In genomic region chr11:96332105-96332504, GRCm38 (mm10) we compare ENCODE assay signal across 14 mouse cellular contexts. TPM values are rescaled to one million over a fixed set of nuclear protein-coding genes. Genes with fewer than 3 reads are reported as not detected.
A peak's percentile ranks its signal among the peaks of the same experiment; 100 is the strongest.
DNase-seq lines count a peak whose midpoint lies in the region; ATAC-seq lines count a peak whose summit lies in the region.
"Had no signal": no experiment of that assay in that cellular context is flagged by ENCODE, and none has a peak within 500 bp of the region (broad histone marks: within the 10 kb centered on the region; RNA-seq: fewer than 3 reads in every experiment).

No protein-coding gene starts in this region.

- no peak for ATAC-seq in kidney, embryonic 14.5 days (ENCODE audit: low FRiP score, low TSS enrichment)
- ATAC-seq in hindbrain, embryonic 14.5 days (ENCODE audit: low FRiP score), result no peak
- no peak for ATAC-seq in neural tube, embryonic 12.5 days (ENCODE audit: low FRiP score, low read depth)
- no peak for ATAC-seq in frontal cortex, adult (ENCODE audit: low TSS enrichment)

- H3K4me1 ChIP-seq in kidney, embryonic 14.5 days (ENCODE audit: control insufficient read depth, insufficient read depth, low read length), result peaks cover 90% of the 10 kb centered on the region
- H3K4me1 ChIP-seq in hindbrain, embryonic 14.5 days (replicated peaks; ENCODE audit: control insufficient read depth, insufficient read depth, low read length), result peaks cover 12% of the 10 kb centered on the region; the same call in 1 of the 2 replicates
- H3K4me1 ChIP-seq in neural tube, embryonic 12.5 days, result peaks cover 94% of the 10 kb centered on the region

- H3K4me3 ChIP-seq in kidney, embryonic 14.5 days (ENCODE audit: low read length), result peak overlapping the region; percentile 38
- H3K4me3 ChIP-seq in hindbrain, embryonic 14.5 days (replicated peaks; ENCODE audit: low read length), result peak overlapping the region; percentile 48
- peak overlapping the region; percentile 65 for H3K4me3 ChIP-seq in neural tube, embryonic 12.5 days
- H3K4me3 ChIP-seq: layer of hippocampus, adult 2 months had no signal

- peak overlapping the region; percentile 86 for H3K9ac ChIP-seq in kidney, embryonic 14.5 days (ENCODE audit: low read depth, low read length)
- peak overlapping the region; percentile 97 for H3K9ac ChIP-seq in hindbrain, embryonic 14.5 days
- peak overlapping the region; percentile 100 for H3K9ac ChIP-seq in neural tube, embryonic 12.5 days
- H3K9ac ChIP-seq: embryonic facial prominence, embryonic 15.5 days had no signal

- no peaks in the 10 kb centered on the region for H3K27me3 ChIP-seq in kidney, embryonic 14.5 days (ENCODE audit: control insufficient read depth, insufficient read depth, low read length)
- peaks cover 86% of the 10 kb centered on the region for H3K27me3 ChIP-seq in hindbrain, embryonic 14.5 days (ENCODE audit: control insufficient read depth, insufficient read depth, low read length)
- no peaks in the 10 kb centered on the region for H3K27me3 ChIP-seq in neural tube, embryonic 12.5 days (replicated peaks)

- peak overlapping the region; percentile 100 for H3K27ac ChIP-seq in kidney, embryonic 14.5 days (ENCODE audit: low read depth, low read length)
- H3K27ac ChIP-seq in hindbrain, embryonic 14.5 days, result peak overlapping the region; percentile 99
- peak overlapping the region; percentile 100 for H3K27ac ChIP-seq in neural tube, embryonic 12.5 days
- H3K27ac ChIP-seq: embryonic facial prominence, embryonic 15.5 days; layer of hippocampus, adult 2 months had no signal

- 6% methylated on average over 8 of the region's 8 CpGs for WGBS in kidney, embryonic 14.5 days
- WGBS in hindbrain, embryonic 14.5 days, result 0% methylated on average over 8 of the region's 8 CpGs
- WGBS in neural tube, embryonic 12.5 days, result 1% methylated on average over 8 of the region's 8 CpGs

- DNase-seq in kidney, adult 11 months, result no peak
- DNase-seq in adipocyte (ENCODE audit: low spot score), result peak; percentile 23
- no peak for DNase-seq in hindbrain, embryonic 14.5 days (ENCODE audit: low spot score)
- no peak for DNase-seq in adrenal gland, adult 8-10 months
- no peak for DNase-seq in adrenal gland, postnatal 25 days
- DNase-seq: cerebellum, adult 18-20 months; lung, adult 18-20 months had no signal

- H3K36me3 ChIP-seq in kidney, embryonic 14.5 days (ENCODE audit: control insufficient read depth, insufficient read depth, low read length), result peaks cover 39% of the 10 kb centered on the region
- 0 out of 2 replicates have a peak, but pooled peaks cover 6% of the 10 kb centered on the region for H3K36me3 ChIP-seq in hindbrain, embryonic 14.5 days (replicated peaks; ENCODE audit: control insufficient read depth, insufficient read depth)
- H3K36me3 ChIP-seq in neural tube, embryonic 12.5 days, result peaks cover 27% of the 10 kb centered on the region
- H3K36me3 ChIP-seq: embryonic facial prominence, embryonic 15.5 days had no signal

- peak overlapping the region; percentile 70 for H3K4me2 ChIP-seq in kidney, embryonic 14.5 days (replicated peaks; ENCODE audit: low read depth, low read length)
- peak overlapping the region; percentile 77 for H3K4me2 ChIP-seq in hindbrain, embryonic 14.5 days (replicated peaks)
- H3K4me2 ChIP-seq in neural tube, embryonic 12.5 days (replicated peaks), result peak overlapping the region; percentile 100

- no peaks in the 10 kb centered on the region for H3K9me3 ChIP-seq in kidney, embryonic 14.5 days (ENCODE audit: control insufficient read depth, low read length)
- H3K9me3 ChIP-seq in hindbrain, embryonic 14.5 days (ENCODE audit: control insufficient read depth, low read length), result no peaks in the 10 kb centered on the region
- no peaks in the 10 kb centered on the region for H3K9me3 ChIP-seq in neural tube, embryonic 12.5 days
- H3K9me3 ChIP-seq: embryonic facial prominence, embryonic 15.5 days had no signal

RNA-seq across cellular contexts. Expression of gene Hoxb3, which starts 9.0 kb away (rescaled TPM):
- polyA plus RNA-seq in kidney, embryonic 14.5 days (2014; fragmentation: Nextera tagmentation; extraction: Ambion mirVana), result 8.2 and 8.6 TPM in 2 replicates
- polyA plus RNA-seq in hindbrain, embryonic 14.5 days (2014; fragmentation: Nextera tagmentation; extraction: Ambion mirVana), result 12.8 and 17.2 TPM in 2 replicates
- 21.2 and 26.5 TPM in 2 replicates for polyA plus RNA-seq in neural tube, embryonic 12.5 days (2016; fragmentation: Nextera tagmentation; extraction: Ambion mirVana)
- total RNA-seq in adrenal gland, adult 8-10 months (2022), result 10 to 100 TPM; 19.4 to 61.4 (median 27.9) TPM
- 33.0 and 40.1 TPM in 2 replicates for total RNA-seq in adrenal gland, postnatal 25 days (2021)
- total RNA-seq: layer of hippocampus, adult 2 months had no signal

RNA-seq across cellular contexts. Expression of gene Hoxb4, which starts 14.0 kb away (rescaled TPM):
- 4.2 and 8.6 TPM in 2 replicates for polyA plus RNA-seq in kidney, embryonic 14.5 days (2014; fragmentation: Nextera tagmentation; extraction: Ambion mirVana)
- 4.0 and 5.4 TPM in 2 replicates for polyA plus RNA-seq in hindbrain, embryonic 14.5 days (2014; fragmentation: Nextera tagmentation; extraction: Ambion mirVana)
- 10.2 and 15.1 TPM in 2 replicates for polyA plus RNA-seq in neural tube, embryonic 12.5 days (2016; fragmentation: Nextera tagmentation; extraction: Ambion mirVana)
- total RNA-seq in adrenal gland, adult 8-10 months (2022), result 10 to 100 TPM; 19.9 to 45.3 (median 27.0) TPM
- 27.6 and 31.5 TPM in 2 replicates for total RNA-seq in adrenal gland, postnatal 25 days (2021)
- total RNA-seq: layer of hippocampus, adult 2 months had no signal

RNA-seq across cellular contexts. Expression of gene Hoxb2, which starts 18.2 kb away (rescaled TPM):
- polyA plus RNA-seq in kidney, embryonic 14.5 days (2014; fragmentation: Nextera tagmentation; extraction: Ambion mirVana), result 49.9 and 67.2 TPM in 2 replicates
- 39.5 and 42.9 TPM in 2 replicates for polyA plus RNA-seq in hindbrain, embryonic 14.5 days (2014; fragmentation: Nextera tagmentation; extraction: Ambion mirVana)
- 109 and 119 TPM in 2 replicates for polyA plus RNA-seq in neural tube, embryonic 12.5 days (2016; fragmentation: Nextera tagmentation; extraction: Ambion mirVana)
- total RNA-seq in adrenal gland, adult 8-10 months (2022), result 10 to 100 TPM; 20.8 to 27.5 (median 23.7) TPM
- total RNA-seq in adrenal gland, postnatal 25 days (2021), result 24.0 and 25.6 TPM in 2 replicates
- total RNA-seq: layer of hippocampus, adult 2 months had no signal

RNA-seq across cellular contexts. Expression of gene Hoxb5, which starts 29.0 kb away (rescaled TPM):
- polyA plus RNA-seq in kidney, embryonic 14.5 days (2014; fragmentation: Nextera tagmentation; extraction: Ambion mirVana), result 22.1 and 24.3 TPM in 2 replicates
- 140 and 157 TPM in 2 replicates for polyA plus RNA-seq in hindbrain, embryonic 14.5 days (2014; fragmentation: Nextera tagmentation; extraction: Ambion mirVana)
- polyA plus RNA-seq in neural tube, embryonic 12.5 days (2016; fragmentation: Nextera tagmentation; extraction: Ambion mirVana), result 79.2 and 94.7 TPM in 2 replicates
- total RNA-seq in adrenal gland, adult 8-10 months (2022), result 10 to 100 TPM; 25.2 to 38.3 (median 26.7) TPM
- 36.5 and 36.8 TPM in 2 replicates for total RNA-seq in adrenal gland, postnatal 25 days (2021)
- total RNA-seq: layer of hippocampus, adult 2 months had no signal
- polyA plus RNA-seq: embryonic facial prominence, embryonic 15.5 days had no signal

RNA-seq across cellular contexts. Expression of gene Hoxb1, which starts 33.4 kb away (rescaled TPM):
- 0.27 and 0.37 TPM in 2 replicates for polyA plus RNA-seq in kidney, embryonic 14.5 days (2014; fragmentation: Nextera tagmentation; extraction: Ambion mirVana)
- 0.33 and 0.56 TPM in 2 replicates for polyA plus RNA-seq in hindbrain, embryonic 14.5 days (2014; fragmentation: Nextera tagmentation; extraction: Ambion mirVana)
- polyA plus RNA-seq in neural tube, embryonic 12.5 days (2016; fragmentation: Nextera tagmentation; extraction: Ambion mirVana), result 8.1 and 8.8 TPM in 2 replicates
- not detected for total RNA-seq in adrenal gland, adult 8-10 months (2022)
- not detected in 2 replicates for total RNA-seq in adrenal gland, postnatal 25 days (2021)
- total RNA-seq: adrenal gland, adult 18-20 months; layer of hippocampus, adult 2 months had no signal
- polyA plus RNA-seq: embryonic facial prominence, embryonic 15.5 days; thymus, postnatal 0 days had no signal
